8 mouse cellular contexts compared by ENCODE assay signal in the genomic region with DNA sequence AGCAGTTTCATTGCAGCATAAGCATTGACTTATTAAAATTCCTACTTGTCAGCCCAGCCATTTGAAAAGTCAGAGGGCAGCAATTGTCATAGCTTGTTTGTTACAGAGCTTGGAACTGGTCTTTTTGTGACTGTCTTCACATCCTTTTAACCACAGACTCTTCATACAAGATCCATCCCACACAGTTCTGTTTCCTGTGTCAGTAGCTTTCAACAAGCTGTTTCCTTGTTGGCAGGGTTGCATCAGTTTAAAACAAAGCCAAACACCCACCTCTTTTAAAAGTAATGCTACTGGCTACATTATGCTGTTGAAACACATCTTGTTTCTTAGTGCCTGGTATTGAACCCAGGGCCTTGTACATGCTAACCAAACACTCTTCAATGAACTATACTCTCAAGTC. TPM values are rescaled to one million over a fixed set of nuclear protein-coding genes. Genes with fewer than 3 reads are reported as not detected.
A peak's percentile ranks its signal among the peaks of the same experiment; 100 is the strongest.
DNase-seq lines count a peak whose midpoint lies in the region; ATAC-seq and TF ChIP-seq lines count a peak whose summit lies in the region.

No protein-coding gene starts in this region.

- H3K79me2 ChIP-seq in CH12.LX (replicated peaks; ENCODE audit: control insufficient read depth, extremely low read depth, insufficient read depth, poor library complexity, severe bottlenecking), result peaks cover 53% of the 10 kb centered on the region

- H3K4me3 ChIP-seq in kidney, postnatal 0 days (replicated peaks; ENCODE audit: low read depth, low read length), result no peak overlapping the region
- peak overlapping the region in 1 of 3 experiments; percentile 10 for H3K4me3 ChIP-seq in CH12.LX (replicated peaks in 1 of 3; ENCODE audit: low read depth in 2 of 3, low read length in 2 of 3, poor library complexity in 1 of 3)
- H3K4me3 ChIP-seq in forebrain, embryonic 15.5 days, result no peak overlapping the region
- no peak overlapping the region for H3K4me3 ChIP-seq in lung, postnatal 0 days (ENCODE audit: low read depth, low read length)

- no peaks in the 10 kb centered on the region for H3K36me3 ChIP-seq in kidney, postnatal 0 days (ENCODE audit: insufficient read depth, low read length)
- peaks cover 4 to 24% of the 10 kb centered on the region in 2 experiments for H3K36me3 ChIP-seq in CH12.LX (replicated peaks in 1 of 2; ENCODE audit: control insufficient read depth in 1 of 2, insufficient read depth in 1 of 2, low read length in 1 of 2)
- no peaks in the 10 kb centered on the region for H3K36me3 ChIP-seq in forebrain, embryonic 15.5 days
- H3K36me3 ChIP-seq in lung, postnatal 0 days (ENCODE audit: insufficient read depth, low read length), result no peaks in the 10 kb centered on the region

- no peak for TF ChIP-seq POLR2A in CH12.LX (IDR thresholded peaks at IDR 0.05; ENCODE audit: low read depth, low read length)

- peak overlapping the region; percentile 62 for H3K27ac ChIP-seq in kidney, postnatal 0 days
- peak overlapping the region; percentile 47 for H3K27ac ChIP-seq in CH12.LX (ENCODE audit: insufficient read depth, low read depth)
- H3K27ac ChIP-seq in forebrain, embryonic 15.5 days (replicated peaks), result peak overlapping the region; percentile 59
- peak overlapping the region; percentile 90 for H3K27ac ChIP-seq in lung, postnatal 0 days (ENCODE audit: low read length)

- in situ Hi-C loops in CH12.LX (cut with MboI; ENCODE audit: low pct_ligation_motif_present, low pct_unique_long_range_greater_than_20kb, low sequenced_read_pairs), result no loop called here

- H3K9me3 ChIP-seq in kidney, postnatal 0 days (replicated peaks; ENCODE audit: low read length), result no peaks in the 10 kb centered on the region
- no peaks in the 10 kb centered on the region for H3K9me3 ChIP-seq in CH12.LX (replicated peaks; ENCODE audit: low read length)
- H3K9me3 ChIP-seq in forebrain, embryonic 15.5 days, result no peaks in the 10 kb centered on the region
- H3K9me3 ChIP-seq in lung, postnatal 0 days (ENCODE audit: low read length), result no peaks in the 10 kb centered on the region

- dilution Hi-C loops in CH12.LX (cut with MboI; ENCODE audit: extremely low pct_ligation_motif_present, extremely low pct_unique_long_range_greater_than_20kb, low sequenced_read_pairs), result no loop called here

- no peak overlapping the region for H3K9ac ChIP-seq in kidney, postnatal 0 days (ENCODE audit: low read depth, low read length)
- H3K9ac ChIP-seq in CH12.LX (ENCODE audit: insufficient read depth, low read depth), result no peak overlapping the region; the same call in 1 of the 2 replicates
- H3K9ac ChIP-seq in forebrain, embryonic 15.5 days (replicated peaks), result no peak overlapping the region
- no peak overlapping the region for H3K9ac ChIP-seq in lung, postnatal 0 days (replicated peaks; ENCODE audit: low read depth)

- DNase-seq in kidney, postnatal 0 days (ENCODE audit: low spot score), result peak; percentile 67
- DNase-seq in kidney, adult 9 months, result no peak
- DNase-seq in CH12.LX (ENCODE audit: extremely low read depth), result no peak
- peak; percentile 73 for DNase-seq in lung, postnatal 0 days (ENCODE audit: low spot score)
- no peak for DNase-seq in cerebellum, postnatal 4 days (ENCODE audit: low spot score in 2 of 2)
- DNase-seq in left cerebral cortex, adult 8-10 months (ENCODE audit: low spot score in 2 of 2), result no peak
- DNase-seq in adrenal gland, postnatal 10 days, result no peak

- no peak overlapping the region for H3K4me2 ChIP-seq in kidney, postnatal 0 days (ENCODE audit: low read length)
- H3K4me2 ChIP-seq in CH12.LX (ENCODE audit: insufficient read depth, low read depth, poor library complexity, severe bottlenecking), result peak overlapping the region; percentile 32; the same call in 1 of the 2 replicates
- H3K4me2 ChIP-seq in forebrain, embryonic 15.5 days (replicated peaks), result no peak overlapping the region
- no peak overlapping the region for H3K4me2 ChIP-seq in lung, postnatal 0 days (replicated peaks; ENCODE audit: low read depth, low read length)

- H3K27me3 ChIP-seq in kidney, postnatal 0 days (ENCODE audit: insufficient read depth, low read length), result no peaks in the 10 kb centered on the region
- no peaks in the 10 kb centered on the region for H3K27me3 ChIP-seq in CH12.LX (replicated peaks)
- no peaks in the 10 kb centered on the region for H3K27me3 ChIP-seq in forebrain, embryonic 15.5 days
- no peaks in the 10 kb centered on the region for H3K27me3 ChIP-seq in lung, postnatal 0 days (replicated peaks; ENCODE audit: insufficient read depth, low read length)

- ATAC-seq in kidney, postnatal 0 days (replicated peaks; ENCODE audit: low FRiP score, low read depth), result no peak
- ATAC-seq in forebrain, embryonic 15.5 days (replicated peaks), result no peak
- peak; percentile 34; the same call in 1 of the 2 replicates for ATAC-seq in lung, postnatal 0 days

- TF ChIP-seq RAD21 in CH12.LX (IDR thresholded peaks at IDR 0.05; ENCODE audit: low read depth, low read length), result no peak

- TF ChIP-seq CTCF in kidney, postnatal 0 days (IDR thresholded peaks at IDR 0.05; ENCODE audit: low read depth), result no peak
- TF ChIP-seq CTCF in CH12.LX (conservative IDR thresholded peaks at IDR 0.05 in 1 of 2, IDR thresholded peaks at IDR 0.05 in 1 of 2; ENCODE audit: low read depth in 2 of 2, low read length in 2 of 2), result no peak
- TF ChIP-seq CTCF in lung, postnatal 0 days (IDR thresholded peaks at IDR 0.05), result no peak

- peak; percentile 13; the same call in 1 of the 2 replicates for TF ChIP-seq EP300 in CH12.LX (IDR thresholded peaks at IDR 0.05; ENCODE audit: low read length)
- TF ChIP-seq EP300 in lung, postnatal 0 days (IDR thresholded peaks at IDR 0.05), result no peak

- peaks cover 14% of the 10 kb centered on the region; the same call in 1 of the 2 replicates for H3K4me1 ChIP-seq in kidney, postnatal 0 days (replicated peaks; ENCODE audit: insufficient read depth, low read length)
- H3K4me1 ChIP-seq in CH12.LX (ENCODE audit: control insufficient read depth in 1 of 2, insufficient read depth in 2 of 2), result peaks cover 2 to 68% of the 10 kb centered on the region in 2 experiments; a peak in 3 of 4 replicates
- H3K4me1 ChIP-seq in forebrain, embryonic 15.5 days, result peaks cover 34% of the 10 kb centered on the region
- H3K4me1 ChIP-seq in lung, postnatal 0 days (ENCODE audit: insufficient read depth, low read depth, low read length), result peaks cover 41% of the 10 kb centered on the region

TF ChIP-seq in CH12.LX, 34 proteins besides CTCF, POLR2A, EP300 and RAD21:
- TF ChIP-seq CHD2 (IDR thresholded peaks at IDR 0.05; ENCODE audit: low read length), result no peak
- TF ChIP-seq ELF1 (IDR thresholded peaks at IDR 0.05; ENCODE audit: low read depth, low read length), result 0 out of 2 replicates have a peak, but pooled peaks have one; percentile 16

RNA-seq across cellular contexts. Expression of a gene that starts 46.9 kb away (rescaled TPM):
- 143 and 159 TPM in 2 replicates for polyA plus RNA-seq in kidney, postnatal 0 days (2015; fragmentation: Nextera tagmentation; extraction: Ambion mirVana)
- total RNA-seq in CH12.LX (2012; rRNA removed) (37.0 and 40.7 TPM in 2 replicates), CH12.LX (2014; rRNA removed) (74.7 and 85.6 TPM in 2 replicates)
- polyA plus RNA-seq in CH12.LX (2012; ENCODE audit: insufficient read length, low read depth), result 34.7 and 40.4 TPM in 2 replicates
- 65.3 and 70.1 TPM in 2 replicates for polyA plus RNA-seq in forebrain, embryonic 15.5 days (2015; fragmentation: Nextera tagmentation; extraction: Ambion mirVana)
- polyA plus RNA-seq in lung, postnatal 0 days (2015; fragmentation: Nextera tagmentation; extraction: Ambion mirVana), result 314 and 322 TPM in 2 replicates
- 10 to 100 TPM; 20.2 to 24.4 (median 23.5) TPM for total RNA-seq in left cerebral cortex, adult 8-10 months (2022)
- total RNA-seq in adrenal gland, postnatal 10 days (2021), result 10 to 100 TPM; 58.1 to 69.6 TPM

Comparison
In these comparisons a context has a peak if more than half of its experiments do, and no peak if none do; other contexts are left out.
1. DNase-seq: peak in kidney, postnatal 0 days (single experiment) and lung, postnatal 0 days (single experiment); none in kidney, adult 9 months (single experiment), CH12.LX (single experiment), cerebellum, postnatal 4 days (0 of 2), left cerebral cortex, adult 8-10 months (0 of 2) and adrenal gland, postnatal 10 days (single experiment).
2. Peak in every context shown above with its lines, with median percentiles within 50 percentile points of each other: H3K27ac ChIP-seq.